Comparison of ENCODE assay signal across 8 mouse cellular contexts in the genomic region with DNA sequence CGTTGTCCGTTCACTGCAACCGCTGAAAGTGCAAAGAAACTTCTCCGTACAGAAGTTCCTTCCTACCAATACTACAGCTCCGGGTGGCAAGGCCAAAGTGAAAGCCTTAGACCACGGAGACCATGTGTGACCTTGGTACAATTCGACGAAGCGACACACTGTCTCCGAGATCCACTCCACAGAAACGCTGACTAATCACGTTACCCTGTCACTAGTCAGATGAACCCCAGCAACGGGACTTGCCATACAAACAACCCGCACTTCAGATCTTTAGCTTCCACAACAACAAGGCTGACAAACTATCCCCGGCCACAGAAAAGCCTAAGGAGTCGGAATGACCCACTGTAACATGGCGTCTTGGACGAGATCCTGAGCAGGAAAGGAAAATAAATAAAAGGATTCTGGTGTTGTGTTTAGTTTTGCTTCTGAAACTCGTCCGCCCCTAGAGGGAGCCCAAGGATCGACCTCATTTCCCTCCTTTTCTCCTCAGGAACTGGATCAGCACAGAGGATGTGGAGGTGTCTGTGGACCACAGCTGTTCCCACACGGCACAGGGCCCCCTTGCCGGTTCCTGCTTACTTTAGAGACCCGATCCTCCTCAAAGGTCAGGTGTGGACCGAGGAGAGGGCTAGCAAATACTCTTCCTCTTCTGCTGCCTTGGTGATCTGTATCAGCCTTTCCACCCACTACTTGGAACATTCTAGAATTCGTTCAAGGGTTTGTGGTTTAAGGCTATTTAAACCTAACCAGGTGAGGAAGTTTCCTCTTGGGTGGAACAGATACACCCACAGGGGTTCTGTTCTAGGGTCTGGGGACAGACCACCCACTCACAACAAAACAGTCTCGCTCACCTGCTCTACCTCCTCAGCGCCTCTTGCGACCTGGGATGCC. TPM values are rescaled to one million over a fixed set of nuclear protein-coding genes. Genes with fewer than 3 reads are reported as not detected.
DNase-seq lines count a peak whose midpoint lies in the region.

No protein-coding gene starts in this region.

- H3K9me3 ChIP-seq in megakaryocyte, embryonic 14.5 days = no peaks in the 10 kb centered on the region

- H3K4me3 ChIP-seq in megakaryocyte, embryonic 14.5 days (replicated peaks) = peak overlapping the region; percentile 84

- peak; percentile 46 to 57 for DNase-seq in urinary bladder, adult 18-20 months (ENCODE audit: low spot score in 2 of 2)
- no peak for DNase-seq in urinary bladder, postnatal 10 days (ENCODE audit: low spot score)
- DNase-seq in cerebellum, postnatal 4 days (ENCODE audit: low spot score in 2 of 2) = peak; percentile 35 to 55
- peak; percentile 32 to 58 for DNase-seq in gastrocnemius, adult 8-10 months (ENCODE audit: low spot score in 2 of 2)
- peak; percentile 82 for DNase-seq in induced T-regulatory cell, adult 2 months (ENCODE audit: low read depth)
- peak; percentile 72 to 78 for DNase-seq in left cerebral cortex, postnatal 14 days (ENCODE audit: low spot score in 2 of 2)
- peak; percentile 56 for DNase-seq in skeletal muscle tissue, adult 2 months (ENCODE audit: low read depth, low spot score)

- H3K4me1 ChIP-seq in megakaryocyte, embryonic 14.5 days = peaks cover 47% of the 10 kb centered on the region

- peaks cover 40% of the 10 kb centered on the region for H3K27me3 ChIP-seq in megakaryocyte, embryonic 14.5 days (replicated peaks)

- H3K36me3 ChIP-seq in megakaryocyte, embryonic 14.5 days (replicated peaks; ENCODE audit: low read length) = no peaks in the 10 kb centered on the region

- intact Hi-C loops in left cerebral cortex, postnatal 14 days (cut with DNase I) = loop anchor here (5.0 kb wide), 2 partner anchors 67 to 88 kb away; no protein-coding TSS in a partner anchor

RNA-seq across cellular contexts. Expression of a gene that starts 14.7 kb away (rescaled TPM):
- 1 to 10 TPM; 1.4 to 1.7 (median 1.6) TPM for total RNA-seq in gastrocnemius, adult 8-10 months (2022)
- total RNA-seq in left cerebral cortex, postnatal 14 days (2021) = 100 to 1,000 TPM in 1 of 2 experiments, 10 to 100 TPM in 1; 98.8 to 100 TPM
- polyA plus RNA-seq in megakaryocyte, embryonic 14.5 days (2012; ENCODE audit: insufficient read depth, low replicate concordance) = 0.31 and 0.70 TPM in 2 replicates

RNA-seq across cellular contexts. Expression of a gene that starts 27.2 kb away (rescaled TPM):
- total RNA-seq in gastrocnemius, adult 8-10 months (2022) = 10 to 100 TPM; 15.9 to 21.0 (median 19.1) TPM
- total RNA-seq in left cerebral cortex, postnatal 14 days (2021) = 10 to 100 TPM; 31.9 to 35.4 TPM
- polyA plus RNA-seq in megakaryocyte, embryonic 14.5 days (2012; ENCODE audit: insufficient read depth, low replicate concordance) = 0.83 and 3.5 TPM in 2 replicates

Comparison
In these comparisons a context has a peak if more than half of its experiments do, and no peak if none do; other contexts are left out.
1. RNA of a gene that starts 14.7 kb away (total RNA-seq): 98.8 to 100 TPM in left cerebral cortex, postnatal 14 days; 1.4 to 1.7 TPM in gastrocnemius, adult 8-10 months; every median in the first group is over 10 times any median in the second.